Mouse (Mus musculus) limb, embryonic 12.5 days (tissue): Measurements from ENCODE around the gene Gcnt2. TPM values are rescaled to one million over a fixed set of nuclear protein-coding genes. Genes with fewer than 3 reads are reported as not detected.

Experiments
- ATAC-seq: fragments of 200-750 bp; cut with Nextera tagmentation; 2 replicates; pipeline ENCODE4 v1.8.0; 2017; ENCODE audit warnings: low read depth, moderate TSS enrichment; ENCODE audit not compliant: insufficient number of reproducible peaks, insufficient read depth, low FRiP score, low TSS enrichment
- H3K27ac ChIP-seq: fragments of 300-500 bp; sonication (generic); 2 replicates; pipeline ENCODE4 v1.5.1; 2016; ENCODE audit warnings: mild to moderate bottlenecking, moderate library complexity
- H3K27me3 ChIP-seq: fragments of 300-500 bp; sonication (generic); 2 replicates; pipeline ENCODE4 v1.6.1; 2016; ENCODE audit warnings: mild to moderate bottlenecking, moderate library complexity
- H3K36me3 ChIP-seq: fragments of 300-500 bp; sonication (generic); 2 replicates; pipeline ENCODE4 v1.6.1; 2016; ENCODE audit warnings: mild to moderate bottlenecking, moderate library complexity
- H3K4me1 ChIP-seq: fragments of 300-500 bp; sonication (generic); replicated peaks from 2 replicates; pipeline ENCODE4 v1.6.1; 2016
- H3K4me2 ChIP-seq: fragments of 300-500 bp; sonication (generic); 2 replicates; pipeline ENCODE4 v1.6.1; 2016; ENCODE audit warnings: mild to moderate bottlenecking, moderate library complexity
- H3K4me3 ChIP-seq: fragments of 300-500 bp; sonication (generic); replicated peaks from 2 replicates; pipeline ENCODE4 v1.5.1; 2016; ENCODE audit warnings: mild to moderate bottlenecking
- H3K9ac ChIP-seq: fragments of 300-500 bp; sonication (generic); replicated peaks from 2 replicates; pipeline ENCODE4 v1.6.1; 2016; ENCODE audit warnings: mild to moderate bottlenecking, moderate library complexity
- H3K9me3 ChIP-seq: fragments of 300-500 bp; sonication (generic); 2 replicates; pipeline ENCODE4 v1.6.1; 2016; ENCODE audit warnings: mild to moderate bottlenecking, moderate library complexity
- whole genome bisulfite sequencing: fragments of 180-500 bp; shearing (Covaris S2); methylation state at CpG from one replicate; pipeline ENCODE4 v1.1.7; 2016; 5-methylcytosine and 5-hydroxymethylcytosine counted together
- polyA plus RNA-seq: library from polyadenylated mRNA; unstranded; fragments of >200 nt; fragmentation: Nextera tagmentation; extraction: Ambion mirVana; gene quantifications from 2 replicates; pipeline ENCODE4 v1.2.1, GENCODE M21; 2016

Gene Gcnt2
- polyA plus RNA-seq, 1 experiment from 2014 or later: 2.1 TPM

DNA sequence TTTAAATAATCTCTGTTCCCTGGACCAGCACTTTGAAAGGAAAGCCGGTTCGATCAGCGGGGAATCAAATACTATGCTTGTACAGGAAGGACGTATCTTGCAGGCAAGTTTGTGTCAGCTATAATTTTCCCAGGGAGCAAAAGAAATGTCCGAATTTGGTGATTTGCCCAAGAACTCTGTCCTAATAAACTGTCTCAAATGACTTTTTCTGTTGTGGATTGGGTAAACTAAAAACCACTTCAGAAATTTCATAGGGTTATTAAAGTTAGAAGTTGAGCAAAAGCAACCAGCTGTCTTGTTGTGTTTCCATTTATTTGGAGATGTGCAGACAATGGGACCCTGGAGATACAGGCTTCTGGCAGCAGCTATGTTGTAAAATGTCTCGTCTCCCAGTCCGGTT is 47.7 kb downstream of the Gcnt2 start:
- Histone ChIP-seq H3K36me3 (no peaks in the 10 kb centered on the region), H3K9me3 (no peaks in the 10 kb centered on the region), H3K4me3 (no peak overlapping the region), H3K9ac (no peak overlapping the region), H3K27ac (no peak overlapping the region), H3K27me3 (no peaks in the 10 kb centered on the region), H3K4me1 (peaks cover 10% of the 10 kb centered on the region), H3K4me2 (no peak overlapping the region)
- WGBS: 65% methylated on average over 7 of the region's 7 CpGs
- no peak for ATAC-seq

DNA sequence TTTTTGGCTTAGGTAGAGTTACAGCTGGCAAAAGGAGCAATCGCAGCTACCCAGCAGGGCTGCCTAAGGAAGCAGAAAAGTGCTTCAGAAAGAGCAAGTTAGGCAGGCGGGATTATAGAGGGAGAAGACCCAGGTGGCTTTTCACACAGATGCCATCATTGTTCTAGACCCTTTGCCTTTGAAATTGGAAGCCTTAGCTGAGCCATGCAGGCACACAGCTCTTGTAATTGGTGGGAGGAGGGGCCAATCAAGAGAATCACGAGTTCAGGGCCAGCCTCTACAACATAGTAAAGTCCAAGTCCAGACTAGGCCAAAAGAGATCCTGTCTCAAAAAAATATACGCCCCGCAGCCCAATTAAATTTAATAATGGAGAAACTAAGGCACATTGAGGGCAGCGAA is 48.5 kb downstream of the Gcnt2 start:
- 62% methylated on average over 6 of the region's 6 CpGs for WGBS
- Histone ChIP-seq H3K27me3 (no peaks in the 10 kb centered on the region), H3K4me2 (no peak overlapping the region), H3K9me3 (no peaks in the 10 kb centered on the region), H3K9ac (no peak overlapping the region), H3K4me3 (no peak overlapping the region), H3K4me1 (peaks cover 4% of the 10 kb centered on the region), H3K27ac (no peak overlapping the region), H3K36me3 (no peaks in the 10 kb centered on the region)
- no peak for ATAC-seq

DNA sequence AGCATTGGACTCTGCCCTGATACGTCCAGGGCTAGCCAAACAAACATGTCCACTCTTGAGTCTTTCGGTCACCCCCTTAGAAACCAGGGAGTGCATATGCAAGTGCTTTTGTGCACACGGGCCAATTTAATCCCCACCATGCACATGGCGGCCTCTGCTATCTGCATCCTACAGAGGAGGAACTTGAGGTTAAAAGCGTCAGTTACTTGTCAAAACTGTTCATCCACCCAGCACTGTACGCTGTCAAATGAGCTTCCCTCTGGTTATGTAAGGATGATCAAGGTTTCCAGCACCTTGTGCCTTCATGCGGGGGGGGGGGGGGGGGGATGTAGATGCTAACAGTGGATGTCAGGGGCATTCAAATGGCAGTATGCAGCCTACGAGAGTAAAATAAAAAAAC is 49.5 kb downstream of the Gcnt2 start:
- no peak overlapping the region for H3K4me2 ChIP-seq
- peaks cover 4% of the 10 kb centered on the region; the same call in 1 of the 2 replicates for H3K4me1 ChIP-seq
- no peak overlapping the region for H3K27ac ChIP-seq
- WGBS: 82% methylated on average over 8 of the region's 8 CpGs
- no peaks in the 10 kb centered on the region for H3K36me3 ChIP-seq
- H3K4me3 ChIP-seq: no peak overlapping the region
- H3K27me3 ChIP-seq: no peaks in the 10 kb centered on the region
- ATAC-seq: no peak
- H3K9me3 ChIP-seq: no peaks in the 10 kb centered on the region
- H3K9ac ChIP-seq: no peak overlapping the region

DNA sequence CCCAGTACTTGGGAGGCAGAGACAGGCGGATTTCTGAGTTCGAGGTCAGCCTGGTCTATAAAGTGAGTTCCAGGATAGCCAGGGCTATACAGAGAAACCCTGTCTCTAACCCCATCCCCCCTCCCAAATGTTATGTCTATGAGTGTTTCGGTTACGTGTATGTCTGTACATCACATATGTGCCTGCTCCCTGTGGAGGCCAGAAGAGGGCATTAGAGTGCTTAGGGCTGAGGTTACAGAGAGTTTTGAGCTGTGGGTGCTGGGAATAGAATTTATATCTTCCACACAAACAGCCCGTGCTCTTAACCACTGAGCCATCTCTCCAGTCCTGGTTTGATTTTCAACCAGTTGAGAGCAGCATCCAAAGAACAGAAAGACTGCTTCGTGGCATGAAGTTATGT is 50.5 kb downstream of the Gcnt2 start:
- no peak overlapping the region for H3K4me2 ChIP-seq
- ATAC-seq: no peak
- no peak overlapping the region for H3K9ac ChIP-seq
- no peak overlapping the region for H3K4me3 ChIP-seq
- no peaks in the 10 kb centered on the region for H3K27me3 ChIP-seq
- 96% methylated on average over 6 of the region's 6 CpGs for WGBS
- no peak overlapping the region for H3K27ac ChIP-seq
- H3K36me3 ChIP-seq: no peaks in the 10 kb centered on the region
- no peaks in the 10 kb centered on the region for H3K9me3 ChIP-seq
- peaks cover 8% of the 10 kb centered on the region for H3K4me1 ChIP-seq

DNA sequence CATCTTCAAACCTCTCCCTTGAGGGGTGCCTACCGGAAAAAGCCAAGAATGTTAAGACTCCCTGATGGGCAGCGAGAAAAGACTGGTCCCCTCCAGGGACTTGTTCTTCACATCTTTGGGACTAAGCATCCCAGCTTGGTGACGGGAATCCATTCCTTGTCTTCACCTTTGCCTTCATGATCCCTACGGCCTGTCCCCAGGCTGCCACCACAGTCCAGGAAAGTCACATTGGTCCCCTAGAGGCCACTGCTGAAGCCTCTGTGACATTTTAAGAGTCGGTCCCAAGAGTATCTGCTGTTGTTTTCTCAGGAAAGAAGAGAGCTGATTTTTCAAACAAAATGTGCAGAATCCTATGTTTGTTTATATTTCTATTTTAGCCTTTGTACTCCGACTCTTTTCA is 52.4 kb downstream of the Gcnt2 start:
- Histone ChIP-seq H3K27me3 (no peaks in the 10 kb centered on the region; the same call in 1 of the 2 replicates), H3K9ac (no peak overlapping the region), H3K4me2 (no peak overlapping the region), H3K4me1 (peaks cover 20% of the 10 kb centered on the region), H3K9me3 (no peaks in the 10 kb centered on the region), H3K27ac (no peak overlapping the region), H3K4me3 (no peak overlapping the region), H3K36me3 (no peaks in the 10 kb centered on the region)
- ATAC-seq: no peak
- WGBS: 89% methylated on average over 6 of the region's 6 CpGs

DNA sequence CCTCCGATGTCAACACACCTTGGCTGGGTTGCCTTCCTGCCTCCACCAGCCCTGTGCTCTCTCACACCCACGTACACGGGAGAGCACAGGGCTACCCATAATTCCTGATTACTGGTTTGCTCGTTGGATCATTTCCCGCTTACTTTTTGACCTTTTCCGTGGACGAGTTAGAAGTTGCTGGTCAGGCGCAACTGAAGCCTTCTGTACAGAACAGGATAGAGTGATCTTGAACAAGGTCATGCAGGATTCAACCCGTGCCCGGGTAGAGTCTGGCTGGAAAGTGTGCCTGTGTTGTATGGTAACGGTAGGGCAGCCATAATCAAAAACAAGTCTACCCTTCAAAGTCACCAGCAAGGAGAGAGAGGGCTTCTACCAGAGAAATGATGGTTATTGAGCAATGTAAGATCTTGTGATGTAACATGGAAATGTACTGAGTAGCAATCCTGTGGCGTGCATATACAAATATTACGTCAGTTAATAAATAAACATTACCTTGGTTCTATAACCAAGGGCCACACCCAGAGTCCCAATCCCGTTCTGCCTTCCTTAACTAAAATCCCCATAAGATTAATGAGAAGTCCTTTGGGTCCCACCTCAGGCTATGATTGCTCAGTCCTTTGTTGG is 54.0 kb downstream of the Gcnt2 start:
- Histone ChIP-seq H3K27ac (no peak overlapping the region), H3K27me3 (peaks cover 12% of the 10 kb centered on the region), H3K9ac (no peak overlapping the region), H3K36me3 (no peaks in the 10 kb centered on the region), H3K4me3 (no peak overlapping the region), H3K4me1 (peaks cover 28% of the 10 kb centered on the region), H3K9me3 (no peaks in the 10 kb centered on the region), H3K4me2 (no peak overlapping the region)
- 89% methylated on average over 14 of the region's 14 CpGs for WGBS
- no peak for ATAC-seq

DNA sequence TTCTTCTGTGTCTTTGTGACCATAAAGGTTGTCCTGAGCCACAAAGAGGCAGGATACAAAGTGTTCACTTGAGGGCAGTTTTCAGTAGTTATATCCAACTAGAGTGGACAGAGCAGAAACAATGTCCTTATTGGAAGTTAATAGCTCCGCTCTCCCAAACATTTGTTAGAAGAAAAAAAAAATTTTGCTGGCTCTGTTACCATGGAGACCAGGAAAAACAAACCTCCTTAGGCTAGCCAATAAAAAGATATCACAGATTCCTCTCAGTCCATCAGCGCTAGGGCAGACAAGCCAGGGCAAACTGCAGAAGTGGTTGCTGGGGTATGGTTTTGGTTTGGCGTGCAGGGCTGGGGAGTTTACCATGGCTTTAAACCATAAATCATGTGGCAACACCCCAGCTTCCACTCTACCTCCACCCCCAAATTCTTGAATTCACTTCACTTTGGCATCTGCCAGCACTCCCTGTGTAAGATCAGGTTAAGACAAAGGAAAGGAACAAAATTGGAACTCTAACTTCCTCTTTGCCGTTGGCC is 54.6 kb downstream of the Gcnt2 start:
- H3K27me3 ChIP-seq: peaks cover 17% of the 10 kb centered on the region
- no peak overlapping the region for H3K27ac ChIP-seq
- no peak overlapping the region for H3K9ac ChIP-seq
- H3K9me3 ChIP-seq: no peaks in the 10 kb centered on the region
- WGBS: 67% methylated on average over 4 of the region's 4 CpGs
- ATAC-seq: no peak
- no peak overlapping the region for H3K4me2 ChIP-seq
- no peaks in the 10 kb centered on the region for H3K36me3 ChIP-seq
- peaks cover 28% of the 10 kb centered on the region for H3K4me1 ChIP-seq
- no peak overlapping the region for H3K4me3 ChIP-seq

DNA sequence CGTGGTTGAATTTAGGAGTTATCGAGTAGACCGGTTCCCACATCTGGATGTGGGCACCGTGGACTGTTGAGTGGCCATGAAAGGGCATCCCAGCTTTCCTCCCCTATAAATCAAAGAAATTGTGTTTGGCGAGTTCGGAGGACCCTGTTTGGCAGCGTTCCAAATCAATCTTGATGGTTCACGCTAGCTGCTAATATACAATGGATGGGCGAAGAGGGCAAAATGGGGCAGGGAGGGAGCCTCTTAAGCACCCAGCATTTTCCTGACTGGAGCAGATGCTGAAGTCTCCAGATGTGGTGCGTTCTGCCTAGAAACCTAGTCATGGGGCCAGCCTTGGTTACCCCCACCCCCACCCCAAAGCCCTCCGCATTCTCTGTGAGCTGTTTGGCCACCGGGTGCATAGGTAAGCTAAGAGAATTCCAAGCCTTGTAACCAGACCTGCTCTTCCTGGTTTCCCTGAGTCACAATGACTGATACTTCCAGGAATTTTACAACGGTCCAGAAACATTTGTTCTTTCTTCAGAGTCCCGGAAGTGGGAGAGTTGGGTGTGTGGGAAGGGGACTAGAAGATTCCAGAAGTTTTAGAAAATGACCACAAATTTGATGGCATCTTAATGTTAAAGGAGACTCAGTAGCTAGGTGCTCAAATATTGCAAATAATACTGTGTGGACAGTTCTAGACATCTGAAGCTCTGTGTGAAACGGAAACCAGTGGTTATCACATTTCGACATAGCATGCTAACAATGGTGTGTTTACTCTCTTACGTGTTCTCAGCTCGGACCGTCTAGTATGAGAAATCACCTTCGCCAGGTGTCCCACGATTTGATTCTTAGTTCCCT is 57.0 kb downstream of the Gcnt2 start:
- 6% methylated on average over 21 of the region's 21 CpGs for WGBS
- peaks cover 28% of the 10 kb centered on the region for H3K4me1 ChIP-seq
- H3K27me3 ChIP-seq: peaks cover 40% of the 10 kb centered on the region

DNA sequence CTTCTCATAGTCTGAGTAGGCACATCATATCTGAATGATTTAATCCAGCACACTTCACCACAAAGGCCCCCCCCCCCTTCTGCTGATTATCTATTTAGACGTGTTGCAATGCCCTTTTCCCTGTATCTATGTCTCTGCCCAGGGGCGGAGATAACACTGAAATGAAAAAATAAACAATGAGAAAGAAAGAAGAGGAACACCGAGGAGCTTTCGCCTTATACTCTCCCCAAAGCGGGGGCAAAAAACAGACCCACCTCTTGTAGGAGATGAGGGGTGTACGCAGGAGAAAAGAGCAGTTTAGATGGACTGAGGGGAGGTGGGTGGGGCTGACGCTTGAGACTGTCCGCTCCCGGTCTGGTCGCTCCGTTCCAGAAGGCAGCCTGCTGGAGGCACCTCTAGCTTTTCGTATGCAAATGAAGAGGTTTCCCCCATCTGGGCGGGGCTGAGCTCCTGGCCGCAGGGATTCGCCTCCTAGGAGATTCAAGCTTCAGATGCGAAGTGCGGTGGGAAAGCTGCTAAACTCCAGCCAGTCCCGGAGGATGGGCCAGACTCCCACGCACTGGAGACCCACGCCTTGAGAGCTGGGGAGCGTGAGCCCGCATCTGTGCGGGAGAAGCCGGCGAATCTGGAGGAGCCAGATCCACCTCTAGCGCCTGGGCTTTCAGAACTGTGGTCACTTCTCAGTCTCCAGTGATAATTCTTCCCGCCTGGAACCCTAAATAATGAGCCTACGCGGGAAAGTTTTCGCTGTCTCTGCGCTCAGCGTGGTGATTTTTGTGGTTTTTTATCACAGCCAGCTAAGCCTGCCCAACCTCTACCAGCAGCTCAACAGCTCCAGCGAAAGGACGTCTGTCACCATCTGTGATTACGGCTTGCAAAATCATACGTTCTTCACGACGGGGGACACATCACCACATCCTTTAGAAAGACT is 57.9 kb downstream of the Gcnt2 start:
- Histone ChIP-seq H3K27me3 (peaks cover 42% of the 10 kb centered on the region), H3K27ac (no peak overlapping the region)
- 0 out of 2 replicates have a peak, but pooled peaks have one; percentile 58 for ATAC-seq

More for the DNA sequence above, 57.0 kb downstream of the Gcnt2 start:
- H3K27ac ChIP-seq: no peak overlapping the region
- H3K9me3 ChIP-seq: no peaks in the 10 kb centered on the region
- no peak overlapping the region for H3K9ac ChIP-seq
- ATAC-seq: peak; percentile 20; the same call in 1 of the 2 replicates
- H3K36me3 ChIP-seq: no peaks in the 10 kb centered on the region
- H3K4me3 ChIP-seq: peak overlapping the region; percentile 46
- H3K4me2 ChIP-seq: peak overlapping the region; percentile 91

DNA sequence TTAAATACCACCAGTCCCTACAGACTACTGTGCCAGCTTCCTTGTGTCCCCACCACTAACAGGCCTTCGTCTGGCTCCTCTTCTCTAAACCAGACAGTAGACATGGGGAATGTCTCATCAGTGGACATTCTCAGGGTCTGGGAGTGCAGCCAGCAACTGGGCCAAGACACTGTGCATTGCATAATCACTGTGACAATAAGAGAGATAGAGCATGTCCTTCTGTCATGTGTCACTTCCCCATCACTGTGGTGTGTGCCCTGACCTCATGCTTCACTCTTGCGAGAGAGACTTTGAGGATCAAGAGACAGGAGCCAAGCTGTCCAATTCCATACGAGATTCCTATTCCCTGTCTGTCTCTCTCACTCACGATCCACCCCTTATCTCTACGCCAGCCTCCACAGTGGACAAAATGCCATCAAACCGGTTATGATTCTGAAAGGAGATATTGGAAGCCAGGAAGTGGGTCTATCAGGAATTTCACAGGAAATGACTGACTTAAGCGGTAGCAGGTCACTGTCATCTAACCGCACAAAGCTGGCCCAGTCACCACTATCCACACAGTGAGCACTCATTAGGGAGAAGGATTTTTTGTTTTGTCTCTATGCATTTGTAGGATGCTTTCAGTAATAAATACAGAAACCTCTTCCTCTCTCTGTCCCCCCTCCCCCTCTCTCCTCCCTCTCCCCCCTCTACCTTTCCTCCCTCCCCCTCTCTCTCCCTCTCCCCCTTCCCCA is 61.9 kb downstream of the Gcnt2 start:
- Histone ChIP-seq H3K27me3 (peaks cover 42% of the 10 kb centered on the region), H3K9ac (no peak overlapping the region), H3K36me3 (no peaks in the 10 kb centered on the region), H3K4me2 (no peak overlapping the region), H3K4me1 (peaks cover 27% of the 10 kb centered on the region), H3K4me3 (no peak overlapping the region), H3K27ac (no peak overlapping the region), H3K9me3 (no peaks in the 10 kb centered on the region)
- ATAC-seq: no peak
- WGBS: 81% methylated on average over 8 of the region's 8 CpGs

More for the DNA sequence above, 57.9 kb downstream of the Gcnt2 start:
- Histone ChIP-seq H3K36me3 (no peaks in the 10 kb centered on the region), H3K4me3 (peak overlapping the region; percentile 46), H3K4me1 (peaks cover 28% of the 10 kb centered on the region), H3K4me2 (peak overlapping the region; percentile 91), H3K9ac (peak overlapping the region; percentile 46), H3K9me3 (no peaks in the 10 kb centered on the region)
- WGBS: under 1% methylated on average over 38 of the region's 38 CpGs
